Mouse (Mus musculus) hindbrain, embryonic 14.5 days (tissue): ENCODE data around the gene Prdx5. TPM values are rescaled to one million over a fixed set of nuclear protein-coding genes. Genes with fewer than 3 reads are reported as not detected.
"Not testable (repeated sequence)": the region's sequence is repeated elsewhere in the genome, so short reads cannot be mapped to it uniquely, and the experiment has no call there.

ENCODE experiments used
- ATAC-seq: fragments of 200-750 bp; cut with Nextera tagmentation; 2 replicates; pipeline ENCODE4 v1.8.0; 2017; ENCODE audit warnings: moderate number of reproducible peaks, mild to moderate bottlenecking, moderate TSS enrichment, moderate library complexity; ENCODE audit not compliant: low FRiP score
- DNase-seq: peaks from one replicate; pipeline ENCODE4 v3.0.0-alpha.2; 2015; ENCODE audit warnings: low spot score
- H3K27ac ChIP-seq: fragments of 300-500 bp; sonication (generic); 2 replicates; pipeline ENCODE4 v1.5.1; 2014; ENCODE audit warnings: mild to moderate bottlenecking, moderate library complexity
- H3K27me3 ChIP-seq: fragments of 300-500 bp; sonication (generic); 2 replicates; pipeline ENCODE4 v1.6.1; 2014; ENCODE audit warnings: mild to moderate bottlenecking, low read length, mixed read lengths; ENCODE audit not compliant: control insufficient read depth, insufficient read depth
- H3K36me3 ChIP-seq: fragments of 300-500 bp; sonication (generic); replicated peaks from 2 replicates; pipeline ENCODE4 v1.6.1; 2014; ENCODE audit not compliant: control insufficient read depth, insufficient read depth
- H3K4me1 ChIP-seq: fragments of 300-500 bp; sonication (generic); replicated peaks from 2 replicates; pipeline ENCODE4 v1.6.1; 2014; ENCODE audit warnings: antibody characterized with exemption, low read length, mixed read lengths; ENCODE audit not compliant: control insufficient read depth, insufficient read depth
- H3K4me2 ChIP-seq: fragments of 300-500 bp; sonication (generic); replicated peaks from 2 replicates; pipeline ENCODE4 v1.6.1; 2014; ENCODE audit warnings: mild to moderate bottlenecking, moderate library complexity
- H3K4me3 ChIP-seq: fragments of 300-500 bp; sonication (generic); replicated peaks from 2 replicates; pipeline ENCODE4 v1.5.1; 2014; ENCODE audit warnings: mild to moderate bottlenecking, low read length
- H3K9ac ChIP-seq: fragments of 300-500 bp; sonication (generic); 2 replicates; pipeline ENCODE4 v1.6.1; 2014
- H3K9me3 ChIP-seq: fragments of 300-500 bp; sonication (generic); 2 replicates; pipeline ENCODE4 v1.6.1; 2016; ENCODE audit warnings: low read length; ENCODE audit not compliant: control insufficient read depth
- WGBS: fragments of 180-500 bp; shearing (Covaris S2); extraction: QIAGEN DNeasy Blood & Tissue Kit; methylation state at CpG from one replicate; pipeline ENCODE4 v1.1.7; 2014; 5-methylcytosine and 5-hydroxymethylcytosine counted together
- polyA plus RNA-seq: library from polyadenylated mRNA; unstranded; fragments of >200 nt; fragmentation: Nextera tagmentation; extraction: Ambion mirVana; gene quantifications from 2 replicates; pipeline ENCODE4 v1.2.1, GENCODE M21; 2014

Gene Prdx5
- polyA plus RNA-seq, 1 experiment from 2014 or later: 291 TPM

- 96% methylated on average over 10 of the region's 11 CpGs for WGBS
- Histone ChIP-seq H3K9ac (no peak overlapping the region), H3K27me3 (no peaks in the 10 kb centered on the region)
Measured at GRCm38 (mm10) chr19:6905498-6906159, 4.3 kb downstream of the Prdx5 start.

GRCm38 (mm10) chr19:6904846-6905245 is 5.1 kb downstream of the Prdx5 start:
- H3K27me3 ChIP-seq: no peaks in the 10 kb centered on the region
- ATAC-seq: no peak
- H3K36me3 ChIP-seq: peaks cover 34% of the 10 kb centered on the region
- H3K4me3 ChIP-seq: no peak overlapping the region
- no peak for DNase-seq
- H3K9me3 ChIP-seq: no peaks in the 10 kb centered on the region
- no peak overlapping the region for H3K4me2 ChIP-seq
- H3K9ac ChIP-seq: no peak overlapping the region
- 87% methylated on average over 2 of the region's 2 CpGs for WGBS
- H3K27ac ChIP-seq: no peak overlapping the region
- peaks cover 18% of the 10 kb centered on the region for H3K4me1 ChIP-seq

More at GRCm38 (mm10) chr19:6905498-6906159, 4.3 kb downstream of the Prdx5 start:
- no peak overlapping the region for H3K4me3 ChIP-seq
- H3K36me3 ChIP-seq: peaks cover 34% of the 10 kb centered on the region
- peaks cover 18% of the 10 kb centered on the region for H3K4me1 ChIP-seq
- no peak overlapping the region for H3K4me2 ChIP-seq
- ATAC-seq: no peak
- no peak for DNase-seq
- no peak overlapping the region for H3K27ac ChIP-seq
- H3K9me3 ChIP-seq: no peaks in the 10 kb centered on the region

DNA sequence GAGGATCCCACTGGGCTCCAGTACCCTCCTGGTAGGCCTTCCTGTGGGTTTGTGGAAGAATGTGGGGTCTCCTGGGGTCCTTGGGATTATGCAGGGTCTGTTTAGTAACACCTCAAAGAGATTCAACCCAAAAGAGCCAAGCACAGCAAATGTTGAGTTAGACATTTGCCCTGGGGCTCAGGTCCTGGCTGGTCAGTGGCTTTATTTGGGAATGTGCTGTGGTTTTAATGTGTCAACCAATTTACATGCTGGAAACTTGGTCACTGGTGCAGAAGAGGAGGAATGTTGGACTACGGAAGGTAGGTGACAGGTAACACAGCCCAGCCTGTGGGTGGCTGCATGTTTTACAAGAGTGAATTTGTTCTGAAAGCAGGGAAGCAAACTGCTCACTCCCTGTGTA is 6.9 kb downstream of the Prdx5 start:
- peaks cover 7% of the 10 kb centered on the region; the same call in 1 of the 2 replicates for H3K4me1 ChIP-seq
- H3K9me3 ChIP-seq: no peaks in the 10 kb centered on the region
- WGBS: 100% methylated on average over 1 of the region's 1 CpGs
- no peak overlapping the region for H3K27ac ChIP-seq
- H3K9ac ChIP-seq: no peak overlapping the region
- no peak for DNase-seq
- no peaks in the 10 kb centered on the region for H3K27me3 ChIP-seq
- no peak for ATAC-seq
- H3K4me2 ChIP-seq: no peak overlapping the region
- H3K36me3 ChIP-seq: peaks cover 34% of the 10 kb centered on the region
- no peak overlapping the region for H3K4me3 ChIP-seq

DNA sequence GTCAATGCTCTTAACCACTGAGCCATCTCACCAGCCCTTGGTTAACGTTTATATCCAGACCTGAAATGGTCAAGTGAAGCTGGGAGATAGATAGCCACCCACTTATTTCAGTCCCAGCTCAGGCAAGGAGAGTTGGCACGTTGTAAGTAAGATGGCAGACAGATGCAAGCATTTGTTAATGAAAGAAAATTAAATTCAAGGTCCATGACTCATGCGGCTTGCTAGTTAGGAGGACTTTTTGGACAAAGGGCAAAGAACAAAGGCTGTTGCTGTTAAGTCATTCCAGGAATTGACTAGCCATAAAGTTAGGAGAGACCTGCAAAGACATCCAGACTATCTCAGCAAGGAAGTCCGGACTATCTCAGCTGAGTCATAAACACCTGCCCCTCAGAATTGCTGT is 10.3 kb downstream of the Prdx5 start:
- ATAC-seq (no peak), DNase-seq (no peak)
- H3K4me2 ChIP-seq: no peak overlapping the region
- no peak overlapping the region for H3K4me3 ChIP-seq
- WGBS: 83% methylated on average over 4 of the region's 4 CpGs
- H3K9me3 ChIP-seq: no peaks in the 10 kb centered on the region
- peaks cover 7% of the 10 kb centered on the region for H3K36me3 ChIP-seq
- H3K9ac ChIP-seq: no peak overlapping the region
- H3K27me3 ChIP-seq: no peaks in the 10 kb centered on the region
- H3K4me1 ChIP-seq: no peaks in the 10 kb centered on the region
- no peak overlapping the region for H3K27ac ChIP-seq

GRCm38 (mm10) chr19:6895608-6896305 is 14.1 kb downstream of the Prdx5 start:
- H3K36me3 ChIP-seq, H3K9ac ChIP-seq, ATAC-seq, H3K4me2 ChIP-seq, H3K9me3 ChIP-seq, H3K27me3 ChIP-seq, H3K4me3 ChIP-seq, H3K27ac ChIP-seq, H3K4me1 ChIP-seq, DNase-seq: not testable (repeated sequence)
- WGBS: 95% methylated on average over 18 of the region's 18 CpGs

DNA sequence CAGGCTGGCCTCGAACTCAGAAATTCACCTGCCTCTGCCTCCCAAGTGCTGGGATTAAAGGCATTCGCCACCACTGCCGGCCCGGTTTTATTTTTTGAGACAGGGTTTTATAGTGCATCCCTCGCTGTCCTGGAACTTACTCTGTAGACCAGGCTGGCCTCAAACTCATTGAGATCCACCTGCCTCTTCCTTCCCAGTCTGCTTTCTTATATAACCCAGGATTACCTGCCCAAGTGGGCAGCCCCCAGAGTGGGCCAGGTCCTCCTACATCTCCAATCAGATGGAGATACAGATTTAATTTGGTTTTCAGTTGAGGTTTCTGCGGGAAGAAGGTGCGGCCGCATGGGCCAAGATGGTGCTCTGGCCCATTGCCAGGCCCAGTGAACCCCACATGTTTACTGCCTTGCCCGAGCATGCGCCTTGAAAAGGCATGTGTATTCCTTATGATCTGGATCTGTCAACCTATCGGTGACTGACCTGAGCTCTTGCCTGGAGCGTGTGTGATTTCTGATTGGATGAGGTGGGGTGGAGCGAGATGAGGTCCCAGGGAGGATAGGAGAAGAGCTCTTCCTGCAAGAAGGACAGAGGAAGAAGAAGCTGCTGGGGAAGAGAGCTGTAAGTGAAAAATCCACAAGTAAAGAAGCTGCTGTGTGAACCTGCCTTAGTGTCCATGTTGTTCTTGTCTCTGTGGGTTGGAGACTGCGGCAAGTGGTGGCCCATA is 16.0 kb downstream of the Prdx5 start:
- Histone ChIP-seq H3K27ac (no peak overlapping the region), H3K9ac (no peak overlapping the region), H3K9me3 (no peaks in the 10 kb centered on the region), H3K4me3 (no peak overlapping the region), H3K4me2 (no peak overlapping the region), H3K27me3 (no peaks in the 10 kb centered on the region), H3K4me1 (no peaks in the 10 kb centered on the region), H3K36me3 (no peaks in the 10 kb centered on the region)
- ATAC-seq: no peak
- WGBS: 95% methylated on average over 14 of the region's 14 CpGs
- no peak for DNase-seq

GRCm38 (mm10) chr19:6892512-6892911 is 17.4 kb downstream of the Prdx5 start:
- no peak for ATAC-seq
- Histone ChIP-seq H3K9ac (no peak overlapping the region), H3K4me3 (no peak overlapping the region), H3K27me3 (no peaks in the 10 kb centered on the region), H3K9me3 (no peaks in the 10 kb centered on the region), H3K4me1 (no peaks in the 10 kb centered on the region), H3K27ac (no peak overlapping the region), H3K4me2 (no peak overlapping the region), H3K36me3 (no peaks in the 10 kb centered on the region)
- WGBS: 66% methylated on average over 4 of the region's 4 CpGs
- no peak for DNase-seq

DNA sequence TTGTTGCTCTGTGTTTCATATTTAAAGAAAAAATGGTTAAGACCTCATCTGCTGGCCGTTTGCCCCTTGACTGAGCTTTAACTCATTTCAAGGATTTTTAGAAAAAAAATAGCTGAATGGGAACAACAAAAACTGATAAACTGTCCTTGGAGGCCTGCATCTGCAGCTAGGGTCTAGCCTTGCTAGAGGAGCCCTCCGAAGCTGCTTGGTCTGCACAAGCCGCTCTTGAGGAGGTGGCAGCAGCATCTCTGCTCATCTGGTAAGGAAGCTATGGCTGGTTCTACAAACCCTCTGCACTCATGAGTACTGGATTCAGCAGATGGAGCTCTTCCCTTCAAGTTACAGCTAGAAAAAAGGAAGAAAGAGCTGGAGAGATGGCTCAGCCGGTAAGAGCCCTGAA is 31.9 kb downstream of the Prdx5 start:
- Histone ChIP-seq H3K36me3 (no peaks in the 10 kb centered on the region), H3K4me1 (no peaks in the 10 kb centered on the region), H3K4me2 (no peak overlapping the region), H3K9ac (no peak overlapping the region), H3K27me3 (no peaks in the 10 kb centered on the region), H3K27ac (no peak overlapping the region), H3K4me3 (no peak overlapping the region), H3K9me3 (peaks cover 15% of the 10 kb centered on the region)
- no peak for ATAC-seq
- DNase-seq: no peak
- 91% methylated on average over 4 of the region's 4 CpGs for WGBS

- H3K27me3 ChIP-seq: no peaks in the 10 kb centered on the region
- H3K4me3 ChIP-seq: no peak overlapping the region
- H3K9me3 ChIP-seq: peaks cover 15% of the 10 kb centered on the region
- H3K9ac ChIP-seq: no peak overlapping the region
- H3K27ac ChIP-seq: no peak overlapping the region
- no peaks in the 10 kb centered on the region for H3K36me3 ChIP-seq
- H3K4me2 ChIP-seq: no peak overlapping the region
- DNase-seq: no peak
- ATAC-seq: no peak
- H3K4me1 ChIP-seq: no peaks in the 10 kb centered on the region
Measured at GRCm38 (mm10) chr19:6876799-6877198, 33.1 kb downstream of the Prdx5 start.
